Mouse (Mus musculus) neural tube, embryonic 13.5 days (tissue): ENCODE data around the gene Msrb3. TPM values are rescaled to one million over a fixed set of nuclear protein-coding genes. Genes with fewer than 3 reads are reported as not detected.

Experiments
- ATAC-seq: fragments of 200-750 bp; cut with Nextera tagmentation; 2 replicates; pipeline ENCODE4 v1.8.0; 2017; ENCODE audit warnings: low read depth, mild to moderate bottlenecking, moderate TSS enrichment, moderate library complexity
- H3K27ac ChIP-seq: fragments of 300-500 bp; sonication (generic); replicated peaks from 2 replicates; pipeline ENCODE4 v1.5.1; 2015; ENCODE audit warnings: moderate library complexity, mild to moderate bottlenecking, inconsistent platforms
- H3K27me3 ChIP-seq: fragments of 300-500 bp; sonication (generic); 2 replicates; pipeline ENCODE4 v1.6.1; 2015; ENCODE audit warnings: mild to moderate bottlenecking, inconsistent platforms
- H3K36me3 ChIP-seq: fragments of 300-500 bp; sonication (generic); 2 replicates; pipeline ENCODE4 v1.6.1; 2015; ENCODE audit warnings: mild to moderate bottlenecking, inconsistent platforms
- H3K4me1 ChIP-seq: fragments of 300-500 bp; sonication (generic); replicated peaks from 2 replicates; pipeline ENCODE4 v1.6.1; 2015; ENCODE audit warnings: inconsistent platforms
- H3K4me2 ChIP-seq: fragments of 300-500 bp; sonication (generic); 2 replicates; pipeline ENCODE4 v1.6.1; 2015; ENCODE audit warnings: inconsistent platforms, mild to moderate bottlenecking, moderate library complexity
- H3K4me3 ChIP-seq: fragments of 300-500 bp; sonication (generic); 2 replicates; pipeline ENCODE4 v1.5.1; 2015; ENCODE audit warnings: mild to moderate bottlenecking, inconsistent platforms
- H3K9ac ChIP-seq: fragments of 300-500 bp; sonication (generic); 2 replicates; pipeline ENCODE4 v1.6.1; 2015; ENCODE audit warnings: moderate library complexity, mild to moderate bottlenecking, inconsistent platforms
- H3K9me3 ChIP-seq: fragments of 300-500 bp; sonication (generic); 2 replicates; pipeline ENCODE4 v1.6.1; 2016; ENCODE audit warnings: inconsistent platforms
- WGBS: fragments of 180-500 bp; shearing (Covaris S2); methylation state at CpG from one replicate; pipeline ENCODE4 v1.1.7; 2015; 5-methylcytosine and 5-hydroxymethylcytosine counted together
- polyA plus RNA-seq: library from polyadenylated mRNA; unstranded; fragments of >200 nt; fragmentation: Nextera tagmentation; extraction: Ambion mirVana; gene quantifications from 2 replicates; pipeline ENCODE4 v1.2.1, GENCODE M21; 2015

Msrb3 gene
- polyA plus RNA-seq, 1 experiment from 2014 or later, result 1.0 TPM

GRCm38 (mm10) chr10:120874261-120874660 lies 24.6 kb downstream of the Msrb3 start:
- Histone ChIP-seq H3K27ac (no peak overlapping the region), H3K4me2 (no peak overlapping the region), H3K4me3 (no peak overlapping the region), H3K27me3 (no peaks in the 10 kb centered on the region), H3K36me3 (no peaks in the 10 kb centered on the region), H3K9me3 (no peaks in the 10 kb centered on the region), H3K4me1 (peaks cover 17% of the 10 kb centered on the region), H3K9ac (no peak overlapping the region)
- ATAC-seq, result no peak
- 81% methylated on average over 12 of the region's 12 CpGs for WGBS

- Histone ChIP-seq H3K4me3 (no peak overlapping the region), H3K9me3 (no peaks in the 10 kb centered on the region), H3K27me3 (no peaks in the 10 kb centered on the region), H3K9ac (no peak overlapping the region), H3K36me3 (no peaks in the 10 kb centered on the region), H3K27ac (no peak overlapping the region), H3K4me2 (no peak overlapping the region), H3K4me1 (peaks cover 17% of the 10 kb centered on the region)
- no peak for ATAC-seq
- 67% methylated on average over 8 of the region's 8 CpGs for WGBS
Measured at GRCm38 (mm10) chr10:120873646-120874201, 25.2 kb downstream of the Msrb3 start.

GRCm38 (mm10) chr10:120872483-120872862 lies 26.4 kb downstream of the Msrb3 start:
- Histone ChIP-seq H3K9me3 (no peaks in the 10 kb centered on the region), H3K9ac (peak overlapping the region; percentile 35), H3K4me2 (peak overlapping the region; percentile 57), H3K36me3 (no peaks in the 10 kb centered on the region), H3K4me3 (peak overlapping the region; percentile 28), H3K27ac (0 out of 2 replicates have a peak overlapping the region, but pooled peaks have one; percentile 52), H3K27me3 (no peaks in the 10 kb centered on the region), H3K4me1 (peaks cover 17% of the 10 kb centered on the region)
- WGBS, result 11% methylated on average over 13 of the region's 13 CpGs
- peak; percentile 71 for ATAC-seq

- H3K9ac ChIP-seq, result peak overlapping the region; percentile 35
- no peaks in the 10 kb centered on the region for H3K36me3 ChIP-seq
- ATAC-seq, result peak; percentile 36; the same call in 1 of the 2 replicates
- H3K4me3 ChIP-seq, result peak overlapping the region; percentile 28
- 0 out of 2 replicates have a peak overlapping the region, but pooled peaks have one; percentile 52 for H3K27ac ChIP-seq
- H3K4me1 ChIP-seq, result peaks cover 17% of the 10 kb centered on the region
- H3K9me3 ChIP-seq, result no peaks in the 10 kb centered on the region
- H3K27me3 ChIP-seq, result no peaks in the 10 kb centered on the region
- peak overlapping the region; percentile 57 for H3K4me2 ChIP-seq
- 54% methylated on average over 22 of the region's 22 CpGs for WGBS
Measured at GRCm38 (mm10) chr10:120871630-120872482, 27.0 kb downstream of the Msrb3 start.

- no peak overlapping the region for H3K4me3 ChIP-seq
- H3K27ac ChIP-seq, result no peak overlapping the region
- H3K4me1 ChIP-seq, result peaks cover 17% of the 10 kb centered on the region
- 76% methylated on average over 14 of the region's 14 CpGs for WGBS
- H3K9ac ChIP-seq, result no peak overlapping the region
- no peaks in the 10 kb centered on the region for H3K36me3 ChIP-seq
- no peak overlapping the region for H3K4me2 ChIP-seq
- no peak for ATAC-seq
- H3K27me3 ChIP-seq, result no peaks in the 10 kb centered on the region
- H3K9me3 ChIP-seq, result no peaks in the 10 kb centered on the region
Measured at GRCm38 (mm10) chr10:120871096-120871495, 27.8 kb downstream of the Msrb3 start.

GRCm38 (mm10) chr10:120869241-120869775 lies 29.6 kb downstream of the Msrb3 start:
- 87% methylated on average over 22 of the region's 22 CpGs for WGBS
- Histone ChIP-seq H3K4me1 (peaks cover 17% of the 10 kb centered on the region), H3K9me3 (no peaks in the 10 kb centered on the region), H3K9ac (no peak overlapping the region), H3K36me3 (no peaks in the 10 kb centered on the region), H3K4me3 (no peak overlapping the region), H3K4me2 (no peak overlapping the region), H3K27me3 (no peaks in the 10 kb centered on the region), H3K27ac (no peak overlapping the region)
- ATAC-seq, result no peak

- ATAC-seq, result peak; percentile 36; the same call in 1 of the 2 replicates
- no peaks in the 10 kb centered on the region for H3K36me3 ChIP-seq
- no peaks in the 10 kb centered on the region for H3K27me3 ChIP-seq
- H3K4me1 ChIP-seq, result no peaks in the 10 kb centered on the region
- H3K4me2 ChIP-seq, result no peak overlapping the region
- H3K9ac ChIP-seq, result no peak overlapping the region
- H3K27ac ChIP-seq, result no peak overlapping the region
- 34% methylated on average over 9 of the region's 9 CpGs for WGBS
- no peak overlapping the region for H3K4me3 ChIP-seq
- H3K9me3 ChIP-seq, result no peaks in the 10 kb centered on the region
Measured at GRCm38 (mm10) chr10:120864446-120864845, 34.5 kb downstream of the Msrb3 start.

GRCm38 (mm10) chr10:120861674-120862073 lies 37.2 kb downstream of the Msrb3 start:
- no peaks in the 10 kb centered on the region for H3K27me3 ChIP-seq
- no peaks in the 10 kb centered on the region for H3K4me1 ChIP-seq
- 91% methylated on average over 12 of the region's 12 CpGs for WGBS
- H3K4me2 ChIP-seq, result no peak overlapping the region
- no peak overlapping the region for H3K4me3 ChIP-seq
- no peak for ATAC-seq
- H3K9ac ChIP-seq, result no peak overlapping the region
- no peak overlapping the region for H3K27ac ChIP-seq
- no peaks in the 10 kb centered on the region for H3K9me3 ChIP-seq
- H3K36me3 ChIP-seq, result no peaks in the 10 kb centered on the region

- H3K36me3 ChIP-seq, result no peaks in the 10 kb centered on the region
- 77% methylated on average over 3 of the region's 3 CpGs for WGBS
- H3K9ac ChIP-seq, result no peak overlapping the region
- no peaks in the 10 kb centered on the region for H3K4me1 ChIP-seq
- H3K27me3 ChIP-seq, result no peaks in the 10 kb centered on the region
- no peaks in the 10 kb centered on the region for H3K9me3 ChIP-seq
- no peak overlapping the region for H3K27ac ChIP-seq
- H3K4me2 ChIP-seq, result no peak overlapping the region
- no peak overlapping the region for H3K4me3 ChIP-seq
- no peak for ATAC-seq
Measured at GRCm38 (mm10) chr10:120861194-120861593, 37.7 kb downstream of the Msrb3 start.

- peaks cover 7% of the 10 kb centered on the region for H3K4me1 ChIP-seq
- H3K9me3 ChIP-seq, result no peaks in the 10 kb centered on the region
- no peaks in the 10 kb centered on the region for H3K36me3 ChIP-seq
- H3K9ac ChIP-seq, result no peak overlapping the region
- H3K27ac ChIP-seq, result no peak overlapping the region
- H3K4me3 ChIP-seq, result peak overlapping the region; percentile 22
- no peaks in the 10 kb centered on the region for H3K27me3 ChIP-seq
- peak overlapping the region; percentile 38 for H3K4me2 ChIP-seq
- ATAC-seq, result 0 out of 2 replicates have a peak, but pooled peaks have one; percentile 61
- 45% methylated on average over 13 of the region's 13 CpGs for WGBS
Measured at GRCm38 (mm10) chr10:120857531-120858001, 41.3 kb downstream of the Msrb3 start.

GRCm38 (mm10) chr10:120854329-120854728 lies 44.6 kb downstream of the Msrb3 start:
- H3K27me3 ChIP-seq, result no peaks in the 10 kb centered on the region
- WGBS, result 18% methylated on average over 10 of the region's 10 CpGs
- H3K9ac ChIP-seq, result no peak overlapping the region
- H3K27ac ChIP-seq, result no peak overlapping the region
- no peak for ATAC-seq
- no peak overlapping the region for H3K4me3 ChIP-seq
- no peak overlapping the region for H3K4me2 ChIP-seq
- no peaks in the 10 kb centered on the region for H3K36me3 ChIP-seq
- peaks cover 20% of the 10 kb centered on the region for H3K4me1 ChIP-seq
- H3K9me3 ChIP-seq, result no peaks in the 10 kb centered on the region

GRCm38 (mm10) chr10:120853816-120854215 lies 45.1 kb downstream of the Msrb3 start:
- no peak for ATAC-seq
- Histone ChIP-seq H3K36me3 (no peaks in the 10 kb centered on the region), H3K4me2 (no peak overlapping the region), H3K4me1 (peaks cover 20% of the 10 kb centered on the region), H3K27ac (no peak overlapping the region), H3K9me3 (no peaks in the 10 kb centered on the region), H3K27me3 (no peaks in the 10 kb centered on the region), H3K9ac (no peak overlapping the region), H3K4me3 (no peak overlapping the region)
- WGBS, result 52% methylated on average over 9 of the region's 9 CpGs
